Mouse (Mus musculus) ES-Bruce4 (cell line): ENCODE measurements around the gene Psma7.

ENCODE experiments used
- CTCF ChIP-seq: IDR thresholded peaks from one replicate; pipeline ENCODE4 v1.8.1; 2011; ENCODE audit warnings: low read depth, low read length
- POLR2A ChIP-seq: IDR thresholded peaks from one replicate; pipeline ENCODE4 v1.8.1; 2011; ENCODE audit warnings: low read length; ENCODE audit not compliant: insufficient read depth

DNA sequence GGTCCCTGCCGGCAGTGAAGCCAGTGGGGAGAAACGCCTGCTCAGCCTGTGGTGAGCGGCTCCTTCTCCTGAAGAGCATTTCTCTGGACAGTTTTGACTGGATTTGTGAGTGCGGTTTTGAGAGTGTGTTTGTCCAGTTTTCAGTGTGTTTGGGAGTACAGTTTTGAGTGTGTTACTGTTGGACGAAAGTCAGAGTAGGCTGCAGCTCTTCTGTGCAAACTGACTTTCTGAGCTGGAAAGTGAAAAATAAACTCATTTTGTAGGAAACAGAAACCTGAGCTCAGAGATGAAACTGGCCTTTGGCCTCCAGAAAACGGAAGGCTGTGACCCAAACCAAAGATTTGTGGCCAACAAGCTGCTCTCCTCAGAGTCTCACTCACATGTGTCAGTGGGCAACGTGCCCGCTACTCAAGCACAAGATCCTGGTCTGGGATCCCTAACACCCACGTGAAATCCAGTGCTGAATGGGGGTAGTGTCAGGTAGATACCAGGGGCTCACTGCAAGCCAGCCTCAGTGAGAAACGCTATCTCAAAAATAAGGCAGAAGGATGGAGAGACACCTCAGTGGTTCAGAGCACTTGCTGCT, 55.7 kb downstream of the Psma7 start:
- no peak for TF ChIP-seq CTCF
- TF ChIP-seq POLR2A = no peak
